Mouse (Mus musculus): ENCODE measurements at regions not wholly inside any gene's neighbourhood (a gene's known extent, or its start where the extent isn't known, plus 50 kb on each side); places are given as distances from the start of the nearest gene placed in this dataset.

GRCm38 (mm10) chr17:49304461-49304860 is 123.7 kb upstream of the Mocs1 start:
- TF ChIP-seq CTCF (IDR thresholded peaks at IDR 0.05; ENCODE audit: extremely low read depth, insufficient read depth, low read length) = no peak
- TF ChIP-seq POLR2A (IDR thresholded peaks at IDR 0.05; ENCODE audit: extremely low read depth, insufficient read depth, low read length) = no peak
